10 mouse cellular contexts compared by ENCODE assay signal in the genomic region with DNA sequence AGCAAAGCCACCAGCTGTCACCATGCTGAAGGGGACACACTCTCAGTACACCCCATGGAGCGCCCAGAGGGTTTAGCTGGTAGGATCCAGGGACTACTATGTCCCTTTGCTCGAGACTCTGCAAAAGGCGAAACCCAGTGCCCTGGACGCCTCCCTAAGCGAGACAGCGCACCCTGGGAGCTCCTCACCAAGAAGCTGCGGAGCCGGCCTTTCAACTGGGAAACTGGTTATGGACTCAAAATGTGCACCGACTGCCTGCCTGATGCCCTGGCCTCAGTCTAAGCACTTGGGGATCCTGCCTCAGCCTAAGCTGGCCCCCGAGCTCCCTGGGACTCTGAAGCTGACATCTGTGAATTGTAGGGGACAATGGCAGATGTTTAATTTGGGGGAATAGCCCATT. TPM values are rescaled to one million over a fixed set of nuclear protein-coding genes. Genes with fewer than 3 reads are reported as not detected.
DNase-seq lines count a peak whose midpoint lies in the region; ATAC-seq lines count a peak whose summit lies in the region.
"Had no signal": no experiment of that assay in that cellular context is flagged by ENCODE, and none has a peak within 500 bp of the region (broad histone marks: within the 10 kb centered on the region; RNA-seq: fewer than 3 reads in every experiment).

No protein-coding gene starts in this region.

- H3K9ac ChIP-seq in kidney, embryonic 15.5 days = no peak overlapping the region
- no peak overlapping the region for H3K9ac ChIP-seq in embryonic facial prominence, embryonic 15.5 days
- no peak overlapping the region for H3K9ac ChIP-seq in intestine, embryonic 14.5 days (ENCODE audit: low read length)
- no peak overlapping the region for H3K9ac ChIP-seq in neural tube, embryonic 12.5 days

- peak overlapping the region; percentile 68 for H3K27ac ChIP-seq in kidney, embryonic 15.5 days
- peak overlapping the region; percentile 86 for H3K27ac ChIP-seq in embryonic facial prominence, embryonic 15.5 days (replicated peaks)
- peak overlapping the region; percentile 73 for H3K27ac ChIP-seq in intestine, embryonic 14.5 days (ENCODE audit: low read depth)
- peak overlapping the region; percentile 6 for H3K27ac ChIP-seq in neural tube, embryonic 12.5 days

- no peak for DNase-seq in kidney, postnatal 10 days
- DNase-seq in intestine, embryonic 14.5 days (ENCODE audit: low spot score) = peak; percentile 60
- DNase-seq in ovary, postnatal 10 days (ENCODE audit: low spot score) = no peak
- DNase-seq in adrenal gland, adult 18-20 months (ENCODE audit: low spot score in 2 of 2) = no peak
- no peak for DNase-seq in testis, postnatal 14 days (ENCODE audit: low spot score)
- DNase-seq: adrenal gland, adult 2 months had no signal

- peaks cover 12% of the 10 kb centered on the region; the same call in 1 of the 2 replicates for H3K36me3 ChIP-seq in kidney, embryonic 15.5 days
- peaks cover 13% of the 10 kb centered on the region for H3K36me3 ChIP-seq in embryonic facial prominence, embryonic 15.5 days
- 0 out of 2 replicates have a peak, but pooled peaks cover 3% of the 10 kb centered on the region for H3K36me3 ChIP-seq in intestine, embryonic 14.5 days (ENCODE audit: control insufficient read depth, insufficient read depth, low read length)
- H3K36me3 ChIP-seq in neural tube, embryonic 12.5 days = peaks cover 13% of the 10 kb centered on the region

- no peak overlapping the region for H3K4me3 ChIP-seq in kidney, embryonic 15.5 days (replicated peaks)
- no peak overlapping the region for H3K4me3 ChIP-seq in embryonic facial prominence, embryonic 15.5 days (replicated peaks)
- no peak overlapping the region for H3K4me3 ChIP-seq in intestine, embryonic 14.5 days (ENCODE audit: low read depth, low read length)
- no peak overlapping the region for H3K4me3 ChIP-seq in neural tube, embryonic 12.5 days

- no peak for ATAC-seq in kidney, embryonic 15.5 days (replicated peaks; ENCODE audit: low FRiP score)
- no peak for ATAC-seq in embryonic facial prominence, embryonic 15.5 days (ENCODE audit: insufficient number of reproducible peaks, low FRiP score, low TSS enrichment, low read depth)
- ATAC-seq in intestine, embryonic 14.5 days (replicated peaks; ENCODE audit: low FRiP score, low TSS enrichment, low read depth) = no peak; the same call in 1 of the 2 replicates
- no peak for ATAC-seq in neural tube, embryonic 12.5 days (ENCODE audit: low FRiP score, low read depth)
- ATAC-seq: inflammation-experienced regulatory T-cells, adult 6 months had no signal

- 75% methylated on average over 10 of the region's 10 CpGs for WGBS in kidney, embryonic 15.5 days
- 71% methylated on average over 10 of the region's 10 CpGs for WGBS in embryonic facial prominence, embryonic 15.5 days
- WGBS in intestine, embryonic 14.5 days = 80% methylated on average over 10 of the region's 10 CpGs
- 78% methylated on average over 10 of the region's 10 CpGs for WGBS in neural tube, embryonic 12.5 days

- H3K9me3 ChIP-seq in kidney, embryonic 15.5 days (replicated peaks) = no peaks in the 10 kb centered on the region
- no peaks in the 10 kb centered on the region for H3K9me3 ChIP-seq in embryonic facial prominence, embryonic 15.5 days (replicated peaks)
- no peaks in the 10 kb centered on the region for H3K9me3 ChIP-seq in intestine, embryonic 14.5 days (ENCODE audit: control insufficient read depth, low read length)
- H3K9me3 ChIP-seq in neural tube, embryonic 12.5 days = no peaks in the 10 kb centered on the region

- no peak overlapping the region for H3K4me2 ChIP-seq in kidney, embryonic 15.5 days
- H3K4me2 ChIP-seq in embryonic facial prominence, embryonic 15.5 days (replicated peaks) = 0 out of 2 replicates have a peak overlapping the region, but pooled peaks have one; percentile 12
- peak overlapping the region; percentile 6; the same call in 1 of the 2 replicates for H3K4me2 ChIP-seq in intestine, embryonic 14.5 days (ENCODE audit: low read length)
- 0 out of 2 replicates have a peak overlapping the region, but pooled peaks have one; percentile 7 for H3K4me2 ChIP-seq in neural tube, embryonic 12.5 days (replicated peaks)

- H3K27me3 ChIP-seq in kidney, embryonic 15.5 days = no peaks in the 10 kb centered on the region
- H3K27me3 ChIP-seq in embryonic facial prominence, embryonic 15.5 days = no peaks in the 10 kb centered on the region
- no peaks in the 10 kb centered on the region for H3K27me3 ChIP-seq in intestine, embryonic 14.5 days (replicated peaks; ENCODE audit: control insufficient read depth, insufficient read depth, low read length)
- H3K27me3 ChIP-seq in neural tube, embryonic 12.5 days (replicated peaks) = no peaks in the 10 kb centered on the region

- H3K4me1 ChIP-seq in kidney, embryonic 15.5 days = peaks cover 54% of the 10 kb centered on the region
- peaks cover 48% of the 10 kb centered on the region for H3K4me1 ChIP-seq in embryonic facial prominence, embryonic 15.5 days
- peaks cover 32% of the 10 kb centered on the region for H3K4me1 ChIP-seq in intestine, embryonic 14.5 days (replicated peaks; ENCODE audit: control insufficient read depth, insufficient read depth, low read length)
- H3K4me1 ChIP-seq in neural tube, embryonic 12.5 days = peaks cover 26% of the 10 kb centered on the region

RNA-seq across cellular contexts. Expression of a gene that starts 30.4 kb away (rescaled TPM):
- polyA plus RNA-seq in kidney, embryonic 15.5 days (2015; fragmentation: Nextera tagmentation; extraction: Ambion mirVana) = 17.9 and 21.0 TPM in 2 replicates
- polyA plus RNA-seq in embryonic facial prominence, embryonic 15.5 days (2015; fragmentation: Nextera tagmentation; extraction: Ambion mirVana) = 24.0 and 24.4 TPM in 2 replicates
- polyA plus RNA-seq in intestine, embryonic 14.5 days (2014; fragmentation: Nextera tagmentation; extraction: Ambion mirVana) = 18.0 and 23.4 TPM in 2 replicates
- polyA plus RNA-seq in neural tube, embryonic 12.5 days (2016; fragmentation: Nextera tagmentation; extraction: Ambion mirVana) = 22.3 and 24.6 TPM in 2 replicates
- total RNA-seq in adrenal gland, adult 18-20 months (2021) = 10 to 100 TPM; 19.3 to 22.3 TPM

RNA-seq across cellular contexts. Expression of a gene that starts 35.7 kb away (rescaled TPM):
- 0.40 and 1.5 TPM in 2 replicates for polyA plus RNA-seq in kidney, embryonic 15.5 days (2015; fragmentation: Nextera tagmentation; extraction: Ambion mirVana)
- polyA plus RNA-seq in embryonic facial prominence, embryonic 15.5 days (2015; fragmentation: Nextera tagmentation; extraction: Ambion mirVana) = 5.1 and 7.3 TPM in 2 replicates
- polyA plus RNA-seq in intestine, embryonic 14.5 days (2014; fragmentation: Nextera tagmentation; extraction: Ambion mirVana) = 0.44 and 0.77 TPM in 2 replicates
- polyA plus RNA-seq in neural tube, embryonic 12.5 days (2016; fragmentation: Nextera tagmentation; extraction: Ambion mirVana) = 0.42 and 0.68 TPM in 2 replicates
- total RNA-seq in adrenal gland, adult 18-20 months (2021) = under 1 TPM in 1 of 2 experiments, not detected in 1; 0.35 TPM

RNA-seq across cellular contexts. Expression of a gene that starts 55.9 kb away (rescaled TPM):
- 17.1 and 17.2 TPM in 2 replicates for polyA plus RNA-seq in kidney, embryonic 15.5 days (2015; fragmentation: Nextera tagmentation; extraction: Ambion mirVana)
- 18.6 and 21.2 TPM in 2 replicates for polyA plus RNA-seq in embryonic facial prominence, embryonic 15.5 days (2015; fragmentation: Nextera tagmentation; extraction: Ambion mirVana)
- 16.6 and 19.4 TPM in 2 replicates for polyA plus RNA-seq in intestine, embryonic 14.5 days (2014; fragmentation: Nextera tagmentation; extraction: Ambion mirVana)
- 29.4 and 31.3 TPM in 2 replicates for polyA plus RNA-seq in neural tube, embryonic 12.5 days (2016; fragmentation: Nextera tagmentation; extraction: Ambion mirVana)
- 10 to 100 TPM; 64.0 to 70.2 TPM for total RNA-seq in adrenal gland, adult 18-20 months (2021)

Comparison
In these comparisons a context has a peak if more than half of its experiments do, and no peak if none do; other contexts are left out.
1. H3K27ac ChIP-seq: peak in every context shown above with its lines; median percentile 86 in embryonic facial prominence, embryonic 15.5 days; 73 in intestine, embryonic 14.5 days; 68 in kidney, embryonic 15.5 days; 6 in neural tube, embryonic 12.5 days.